Comparison of ENCODE assay signal across 24 mouse cellular contexts in the genomic region with DNA sequence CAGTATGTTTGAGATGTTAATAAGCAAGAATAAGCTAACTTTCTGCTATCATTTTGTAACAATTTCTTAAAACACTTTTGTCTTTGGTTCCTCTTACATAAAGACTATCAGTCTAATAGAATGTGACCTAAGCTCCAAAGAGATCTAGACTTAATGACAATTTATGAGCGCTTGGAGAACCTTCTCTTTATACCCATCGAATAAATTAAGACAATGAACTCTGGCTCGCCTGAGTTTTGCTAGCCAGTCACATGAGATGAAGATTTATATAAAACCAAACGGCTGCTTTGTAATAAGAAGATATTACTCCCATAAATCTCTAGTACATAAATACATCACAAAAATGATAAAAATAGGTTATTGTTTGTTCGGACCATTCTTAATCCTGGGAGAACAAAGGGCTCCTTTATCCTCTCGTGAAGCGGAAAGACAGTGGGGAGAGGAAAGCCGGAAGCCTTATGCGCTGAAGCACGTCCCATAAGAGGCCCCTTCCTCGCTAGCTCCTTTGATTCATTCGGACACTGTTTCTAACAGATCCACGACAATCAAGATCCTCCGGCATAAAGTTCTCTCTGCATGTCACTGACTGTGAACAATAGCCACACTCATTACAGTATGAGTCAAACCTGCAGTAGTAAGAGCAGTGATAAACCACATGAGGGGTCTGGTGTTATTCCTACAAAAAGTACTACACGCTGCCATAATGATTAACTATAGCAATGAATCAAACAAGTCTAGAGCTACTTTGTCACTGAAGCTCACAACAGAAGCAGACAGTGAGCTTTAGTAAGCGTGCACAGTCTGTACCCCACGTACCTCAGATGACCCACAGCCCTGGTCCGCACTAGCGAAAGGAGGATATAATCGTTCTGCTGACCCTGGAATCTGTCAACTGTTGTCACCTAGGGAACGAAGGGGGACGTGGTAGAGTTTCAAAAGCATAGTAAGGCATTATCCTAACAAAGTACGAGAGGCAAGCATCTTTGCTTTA. TPM values are rescaled to one million over a fixed set of nuclear protein-coding genes. Genes with fewer than 3 reads are reported as not detected.
DNase-seq lines count a peak whose midpoint lies in the region; ATAC-seq and TF ChIP-seq lines count a peak whose summit lies in the region.
"Had no signal": no experiment of that assay in that cellular context is flagged by ENCODE, and none has a peak within 500 bp of the region (broad histone marks: within the 10 kb centered on the region; RNA-seq: fewer than 3 reads in every experiment).

No protein-coding gene starts in this region.

- no peaks in the 10 kb centered on the region for H3K9me3 ChIP-seq in embryonic facial prominence, embryonic 14.5 days (ENCODE audit: control insufficient read depth, low read length)
- H3K9me3 ChIP-seq in embryonic facial prominence, embryonic 10.5 days: no peaks in the 10 kb centered on the region
- H3K9me3 ChIP-seq in kidney, embryonic 15.5 days (replicated peaks): no peaks in the 10 kb centered on the region
- H3K9me3 ChIP-seq in neural tube, embryonic 11.5 days (ENCODE audit: control insufficient read depth, low read length): no peaks in the 10 kb centered on the region
- no peaks in the 10 kb centered on the region for H3K9me3 ChIP-seq in stomach, postnatal 0 days (ENCODE audit: control insufficient read depth, low read length)
- H3K9me3 ChIP-seq: embryonic facial prominence, embryonic 15.5 days; hindbrain, embryonic 15.5 days; midbrain, embryonic 12.5 days; stomach, embryonic 15.5 days had no signal

- H3K9ac ChIP-seq in embryonic facial prominence, embryonic 14.5 days (ENCODE audit: low read depth, low read length): no peak overlapping the region
- H3K9ac ChIP-seq in kidney, embryonic 15.5 days: no peak overlapping the region
- no peak overlapping the region for H3K9ac ChIP-seq in neural tube, embryonic 11.5 days (ENCODE audit: low read length)
- no peak overlapping the region for H3K9ac ChIP-seq in stomach, postnatal 0 days (ENCODE audit: low read length)
- H3K9ac ChIP-seq: embryonic facial prominence, embryonic 15.5 days; hindbrain, embryonic 15.5 days; midbrain, embryonic 12.5 days; stomach, embryonic 15.5 days had no signal

- no peak for TF ChIP-seq CTCF in stomach, postnatal 0 days (IDR thresholded peaks at IDR 0.05; ENCODE audit: low read depth)

- DNase-seq in embryonic facial prominence, embryonic 14.5 days (ENCODE audit: low spot score): no peak
- DNase-seq in embryonic facial prominence, embryonic 10.5 days (ENCODE audit: low spot score): no peak
- DNase-seq in kidney, adult 11 months: no peak
- peak; percentile 29 for DNase-seq in neural tube, embryonic 11.5 days (ENCODE audit: low spot score)
- no peak for DNase-seq in neural tube, embryonic 10.5 days (ENCODE audit: extremely low spot score, low spot score)
- DNase-seq in retina, postnatal 1 day: peak; percentile 77
- no peak for DNase-seq in stomach, postnatal 0 days (ENCODE audit: low spot score)
- DNase-seq: adrenal gland, postnatal 36 days; cerebellum, adult 9-11 months; gastrocnemius, postnatal 36 days; heart, postnatal 36 days; kidney, postnatal 10 days; layer of hippocampus, postnatal 36 days; lung, postnatal 4 days; right cerebral cortex, adult 18-20 months; thymus, adult 18-20 months; thymus, postnatal 36 days had no signal

- peak; percentile 37; the same call in 1 of the 2 replicates for ATAC-seq in embryonic facial prominence, embryonic 14.5 days (ENCODE audit: low read depth)
- peak; percentile 78; the same call in 1 of the 2 replicates for ATAC-seq in kidney, embryonic 15.5 days (replicated peaks; ENCODE audit: low FRiP score)
- peak; percentile 79 for ATAC-seq in neural tube, embryonic 11.5 days (ENCODE audit: insufficient read depth, low FRiP score, low TSS enrichment)
- ATAC-seq in stomach, postnatal 0 days (ENCODE audit: low FRiP score, low TSS enrichment): no peak
- ATAC-seq: CD4-positive, CD25-positive, alpha-beta regulatory T cell, adult 4 months had no signal

- 63% methylated on average over 23 of the region's 23 CpGs for WGBS in embryonic facial prominence, embryonic 14.5 days
- WGBS in embryonic facial prominence, embryonic 10.5 days: 63% methylated on average over 23 of the region's 23 CpGs
- WGBS in kidney, embryonic 15.5 days: 39% methylated on average over 23 of the region's 23 CpGs
- WGBS in neural tube, embryonic 11.5 days: 45% methylated on average over 23 of the region's 23 CpGs
- 73% methylated on average over 23 of the region's 23 CpGs for WGBS in stomach, postnatal 0 days

- no peak for TF ChIP-seq EP300 in stomach, postnatal 0 days (optimal IDR thresholded peaks at IDR 0.05)

- no peak overlapping the region for H3K27ac ChIP-seq in embryonic facial prominence, embryonic 14.5 days (replicated peaks; ENCODE audit: low read depth, low read length)
- H3K27ac ChIP-seq in embryonic facial prominence, embryonic 10.5 days (replicated peaks): no peak overlapping the region
- no peak overlapping the region for H3K27ac ChIP-seq in kidney, embryonic 15.5 days
- H3K27ac ChIP-seq in neural tube, embryonic 11.5 days (ENCODE audit: low read depth, low read length): peak overlapping the region; percentile 29; the same call in 1 of the 2 replicates
- no peak overlapping the region for H3K27ac ChIP-seq in stomach, postnatal 0 days (replicated peaks)
- H3K27ac ChIP-seq: embryonic facial prominence, embryonic 15.5 days; hindbrain, embryonic 15.5 days; midbrain, embryonic 12.5 days; stomach, embryonic 15.5 days had no signal

- no peak overlapping the region for H3K4me3 ChIP-seq in embryonic facial prominence, embryonic 14.5 days (ENCODE audit: low read depth, low read length)
- H3K4me3 ChIP-seq in embryonic facial prominence, embryonic 10.5 days: no peak overlapping the region
- H3K4me3 ChIP-seq in kidney, embryonic 15.5 days (replicated peaks): no peak overlapping the region
- no peak overlapping the region for H3K4me3 ChIP-seq in neural tube, embryonic 11.5 days (ENCODE audit: low read depth, low read length)
- no peak overlapping the region for H3K4me3 ChIP-seq in stomach, postnatal 0 days (ENCODE audit: low read depth, low read length)
- H3K4me3 ChIP-seq: embryonic facial prominence, embryonic 15.5 days; hindbrain, embryonic 15.5 days; midbrain, embryonic 12.5 days; myocyte; stomach, embryonic 15.5 days had no signal

- H3K4me1 ChIP-seq in embryonic facial prominence, embryonic 14.5 days (ENCODE audit: control insufficient read depth, insufficient read depth, low read length): no peaks in the 10 kb centered on the region
- H3K4me1 ChIP-seq in embryonic facial prominence, embryonic 10.5 days: no peaks in the 10 kb centered on the region
- H3K4me1 ChIP-seq in kidney, embryonic 15.5 days: no peaks in the 10 kb centered on the region
- 0 out of 2 replicates have a peak, but pooled peaks cover 2% of the 10 kb centered on the region for H3K4me1 ChIP-seq in neural tube, embryonic 11.5 days (ENCODE audit: control insufficient read depth, insufficient read depth, low read length)
- H3K4me1 ChIP-seq in stomach, postnatal 0 days (replicated peaks; ENCODE audit: control insufficient read depth, insufficient read depth): no peaks in the 10 kb centered on the region
- H3K4me1 ChIP-seq: embryonic facial prominence, embryonic 15.5 days; hindbrain, embryonic 15.5 days; stomach, embryonic 15.5 days had no signal

- H3K36me3 ChIP-seq in embryonic facial prominence, embryonic 14.5 days (ENCODE audit: control insufficient read depth, insufficient read depth, low read length): peaks cover 93% of the 10 kb centered on the region
- H3K36me3 ChIP-seq in embryonic facial prominence, embryonic 10.5 days (replicated peaks): peaks cover 96% of the 10 kb centered on the region
- H3K36me3 ChIP-seq in kidney, embryonic 15.5 days: peaks cover 84% of the 10 kb centered on the region
- H3K36me3 ChIP-seq in neural tube, embryonic 11.5 days (ENCODE audit: control insufficient read depth, insufficient read depth, low read length): peaks cover 7% of the 10 kb centered on the region
- H3K36me3 ChIP-seq in stomach, postnatal 0 days (ENCODE audit: control insufficient read depth, insufficient read depth, low read length): peaks cover 14% of the 10 kb centered on the region

- H3K4me2 ChIP-seq in embryonic facial prominence, embryonic 14.5 days (ENCODE audit: low read depth, low read length): no peak overlapping the region
- H3K4me2 ChIP-seq in kidney, embryonic 15.5 days: no peak overlapping the region
- H3K4me2 ChIP-seq in neural tube, embryonic 11.5 days (ENCODE audit: low read depth): no peak overlapping the region
- H3K4me2 ChIP-seq in stomach, postnatal 0 days (replicated peaks; ENCODE audit: low read depth): no peak overlapping the region
- H3K4me2 ChIP-seq: embryonic facial prominence, embryonic 15.5 days; hindbrain, embryonic 15.5 days; midbrain, embryonic 12.5 days; stomach, embryonic 15.5 days had no signal

- H3K27me3 ChIP-seq in embryonic facial prominence, embryonic 14.5 days (replicated peaks; ENCODE audit: control insufficient read depth, insufficient read depth, low read length): no peaks in the 10 kb centered on the region
- no peaks in the 10 kb centered on the region for H3K27me3 ChIP-seq in embryonic facial prominence, embryonic 10.5 days (replicated peaks; ENCODE audit: low read depth, poor library complexity, severe bottlenecking)
- H3K27me3 ChIP-seq in kidney, embryonic 15.5 days: no peaks in the 10 kb centered on the region
- no peaks in the 10 kb centered on the region for H3K27me3 ChIP-seq in neural tube, embryonic 11.5 days (ENCODE audit: control insufficient read depth, insufficient read depth, low read length)
- H3K27me3 ChIP-seq in stomach, postnatal 0 days (ENCODE audit: control insufficient read depth, insufficient read depth, low read length): no peaks in the 10 kb centered on the region
- H3K27me3 ChIP-seq: embryonic facial prominence, embryonic 15.5 days; hindbrain, embryonic 15.5 days; midbrain, embryonic 12.5 days; stomach, embryonic 15.5 days had no signal

RNA-seq across cellular contexts. Expression of a gene that starts 54.2 kb away (rescaled TPM):
- 2,141 and 2,538 TPM in 2 replicates for polyA plus RNA-seq in embryonic facial prominence, embryonic 14.5 days (2014; fragmentation: Nextera tagmentation; extraction: Ambion mirVana)
- polyA plus RNA-seq in embryonic facial prominence, embryonic 10.5 days (2016; fragmentation: Nextera tagmentation; extraction: Ambion mirVana): 9.6 and 20.1 TPM in 2 replicates
- polyA plus RNA-seq in kidney, embryonic 15.5 days (2015; fragmentation: Nextera tagmentation; extraction: Ambion mirVana): 101 and 151 TPM in 2 replicates
- polyA plus RNA-seq in neural tube, embryonic 11.5 days (2014; fragmentation: Nextera tagmentation; extraction: Ambion mirVana): 188 and 223 TPM in 2 replicates
- 28.4 and 31.0 TPM in 2 replicates for polyA plus RNA-seq in stomach, postnatal 0 days (2015; fragmentation: Nextera tagmentation; extraction: Ambion mirVana)
- polyA plus RNA-seq: CD4-positive, CD25-positive, alpha-beta regulatory T cell, adult 4 months had no signal

Comparison
In these comparisons a context has a peak if more than half of its experiments do, and no peak if none do; other contexts are left out.
1. DNase-seq: peak in neural tube, embryonic 11.5 days (single experiment) and retina, postnatal 1 day (single experiment); none in embryonic facial prominence, embryonic 14.5 days (single experiment), embryonic facial prominence, embryonic 10.5 days (single experiment), kidney, adult 11 months (single experiment), neural tube, embryonic 10.5 days (single experiment) and stomach, postnatal 0 days (single experiment).